Mouse (Mus musculus): ENCODE results near the gene Wdr62. TPM values are rescaled to one million over a fixed set of nuclear protein-coding genes. Genes with fewer than 3 reads are reported as not detected.
"Not testable (repeated sequence)": the region's sequence is repeated elsewhere in the genome, so short reads cannot be mapped to it uniquely, and the experiment has no call there.

Wdr62 gene
- polyA plus RNA-seq, 1 experiment from 2014 or later: 7.5 TPM

GRCm38 (mm10) chr7:30206364-30206763, 73.9 kb downstream of the Wdr62 start:
- not testable (repeated sequence) for H3K27me3 ChIP-seq (ENCODE audit: control insufficient read depth, insufficient read depth, low read depth, low read length); ATAC-seq (ENCODE audit: low read depth); H3K9ac ChIP-seq (ENCODE audit: low read depth, low read length); H3K36me3 ChIP-seq (ENCODE audit: control insufficient read depth, insufficient read depth); H3K4me2 ChIP-seq (ENCODE audit: low read depth, low read length); H3K4me1 ChIP-seq (ENCODE audit: control insufficient read depth, low read depth, low read length); H3K9me3 ChIP-seq (replicated peaks; ENCODE audit: control insufficient read depth, low read length); H3K27ac ChIP-seq (ENCODE audit: low read length); H3K4me3 ChIP-seq (ENCODE audit: low read depth, low read length)
- 38% methylated on average over 5 of the region's 5 CpGs for WGBS (ENCODE audit: insufficient replicate concordance)

DNA sequence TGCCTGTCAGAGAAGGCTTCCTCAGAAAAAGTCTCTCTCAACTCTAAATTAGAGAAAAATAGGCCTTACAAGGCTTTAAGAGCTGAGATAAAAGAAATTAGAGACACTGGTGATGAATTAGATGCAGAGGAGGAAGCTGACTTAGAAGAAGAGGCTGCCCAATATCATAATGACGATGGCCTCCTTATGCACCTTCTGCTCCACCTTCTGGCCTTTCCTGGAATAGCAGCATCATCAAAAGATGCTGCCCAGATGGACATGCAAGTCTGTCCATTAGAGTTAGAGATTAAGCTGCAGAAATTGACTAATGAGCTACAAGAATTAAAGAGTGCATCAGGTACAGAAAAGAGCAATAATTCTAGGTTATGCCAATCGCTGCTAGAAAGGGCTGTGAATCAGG, 74.8 kb downstream of the Wdr62 start:
- 3% methylated on average over 2 of the region's 2 CpGs for WGBS (ENCODE audit: insufficient replicate concordance)
- Histone ChIP-seq H3K9ac (ENCODE audit: low read depth, low read length) (no peak overlapping the region), H3K27ac (ENCODE audit: low read length) (no peak overlapping the region), H3K27me3 (ENCODE audit: control insufficient read depth, insufficient read depth, low read depth, low read length) (no peaks in the 10 kb centered on the region), H3K4me2 (ENCODE audit: low read depth, low read length) (no peak overlapping the region), H3K4me3 (ENCODE audit: low read depth, low read length) (no peak overlapping the region), H3K4me1 (ENCODE audit: control insufficient read depth, low read depth, low read length) (no peaks in the 10 kb centered on the region), H3K36me3 (ENCODE audit: control insufficient read depth, insufficient read depth) (no peaks in the 10 kb centered on the region), H3K9me3 (replicated peaks; ENCODE audit: control insufficient read depth, low read length) (no peaks in the 10 kb centered on the region)
- no peak for ATAC-seq (ENCODE audit: low read depth)

- H3K9ac ChIP-seq (ENCODE audit: low read depth, low read length): no peak overlapping the region
- no peaks in the 10 kb centered on the region for H3K9me3 ChIP-seq (replicated peaks; ENCODE audit: control insufficient read depth, low read length)
- H3K4me3 ChIP-seq (ENCODE audit: low read depth, low read length): no peak overlapping the region
- no peak overlapping the region for H3K4me2 ChIP-seq (ENCODE audit: low read depth, low read length)
- no peaks in the 10 kb centered on the region for H3K36me3 ChIP-seq (ENCODE audit: control insufficient read depth, insufficient read depth)
- ATAC-seq (ENCODE audit: low read depth): no peak
- H3K27ac ChIP-seq (ENCODE audit: low read length): no peak overlapping the region
- 33% methylated on average over 8 of the region's 8 CpGs for WGBS (ENCODE audit: insufficient replicate concordance)
- no peaks in the 10 kb centered on the region for H3K4me1 ChIP-seq (ENCODE audit: control insufficient read depth, low read depth, low read length)
- H3K27me3 ChIP-seq (ENCODE audit: control insufficient read depth, insufficient read depth, low read depth, low read length): no peaks in the 10 kb centered on the region
Observed at GRCm38 (mm10) chr7:30204380-30204779, 75.8 kb downstream of the Wdr62 start.

DNA sequence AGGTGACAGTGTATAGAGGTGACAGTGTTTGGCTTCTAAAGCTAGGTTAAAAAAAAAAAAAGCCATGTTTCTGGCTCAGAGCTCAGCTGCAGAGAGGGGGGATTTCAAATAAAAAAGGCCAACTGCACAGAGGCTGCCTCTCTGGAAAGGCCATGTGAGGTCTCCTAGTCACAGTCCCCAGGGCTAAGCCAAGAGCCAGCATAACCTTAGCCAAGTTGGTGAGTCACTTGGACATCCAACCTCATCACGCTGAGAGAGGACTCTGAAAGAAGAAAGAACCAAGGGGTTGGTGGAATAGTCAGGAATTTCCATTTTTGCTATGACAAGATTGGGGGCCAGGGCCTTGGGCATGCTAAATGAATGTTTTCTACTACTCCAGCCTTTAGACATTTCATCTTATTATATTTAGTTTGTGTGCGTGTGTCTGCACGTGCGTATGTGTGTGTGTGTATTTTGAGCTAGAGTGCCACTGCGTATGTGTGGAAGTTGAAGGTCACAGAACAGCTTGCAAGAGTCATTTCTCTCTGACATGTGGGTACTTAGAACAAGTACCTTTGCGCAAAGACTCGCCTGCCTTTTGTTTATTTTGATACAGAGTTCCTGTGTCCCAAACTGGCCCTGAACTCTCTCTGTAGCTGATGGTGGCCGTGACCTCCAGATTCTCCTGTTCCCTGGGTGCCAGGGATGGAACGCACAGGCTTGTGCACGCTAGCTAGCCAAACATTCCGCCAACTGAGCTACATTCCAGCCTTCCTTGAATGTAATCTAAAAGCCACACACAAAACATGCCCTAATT, 77.1 kb downstream of the Wdr62 start:
- H3K27me3 ChIP-seq (ENCODE audit: control insufficient read depth, insufficient read depth, low read depth, low read length): no peaks in the 10 kb centered on the region
- no peaks in the 10 kb centered on the region for H3K9me3 ChIP-seq (replicated peaks; ENCODE audit: control insufficient read depth, low read length)
- no peak for ATAC-seq (ENCODE audit: low read depth)
- H3K27ac ChIP-seq (ENCODE audit: low read length): no peak overlapping the region
- H3K4me2 ChIP-seq (ENCODE audit: low read depth, low read length): no peak overlapping the region
- H3K4me1 ChIP-seq (ENCODE audit: control insufficient read depth, low read depth, low read length): peaks cover 4% of the 10 kb centered on the region; the same call in 1 of the 2 replicates
- H3K4me3 ChIP-seq (ENCODE audit: low read depth, low read length): no peak overlapping the region
- no peaks in the 10 kb centered on the region for H3K36me3 ChIP-seq (ENCODE audit: control insufficient read depth, insufficient read depth)
- WGBS (ENCODE audit: insufficient replicate concordance): 65% methylated on average over 11 of the region's 11 CpGs
- no peak overlapping the region for H3K9ac ChIP-seq (ENCODE audit: low read depth, low read length)

- not testable (repeated sequence) for H3K4me3 ChIP-seq (ENCODE audit: low read depth, low read length); H3K9me3 ChIP-seq (replicated peaks; ENCODE audit: control insufficient read depth, low read length); H3K27me3 ChIP-seq (ENCODE audit: control insufficient read depth, insufficient read depth, low read depth, low read length); H3K4me1 ChIP-seq (ENCODE audit: control insufficient read depth, low read depth, low read length); H3K27ac ChIP-seq (ENCODE audit: low read length); ATAC-seq (ENCODE audit: low read depth); H3K36me3 ChIP-seq (ENCODE audit: control insufficient read depth, insufficient read depth); H3K9ac ChIP-seq (ENCODE audit: low read depth, low read length); H3K4me2 ChIP-seq (ENCODE audit: low read depth, low read length)
- WGBS (ENCODE audit: insufficient replicate concordance): 81% methylated on average over 5 of the region's 5 CpGs
Observed at GRCm38 (mm10) chr7:30200661-30201060, 79.6 kb downstream of the Wdr62 start.

DNA sequence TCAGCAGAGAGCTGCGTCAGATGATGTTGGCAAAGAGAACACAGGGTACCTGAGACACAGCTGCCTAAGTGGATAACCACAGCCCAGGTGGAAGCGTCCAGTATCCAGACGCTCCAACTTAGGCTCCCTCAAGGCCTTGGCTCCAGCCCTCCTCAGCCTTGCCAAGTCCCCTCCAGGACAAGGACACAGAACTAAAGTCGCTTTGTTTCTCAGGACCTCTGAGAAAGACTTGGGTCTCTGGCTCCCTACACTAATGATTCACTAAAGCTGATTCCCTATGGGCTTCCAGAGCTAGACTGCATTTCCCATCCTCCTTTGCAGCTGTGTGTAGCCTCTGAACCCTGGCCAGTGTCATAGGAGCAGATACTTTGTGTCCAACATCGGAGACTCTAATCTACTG, 80.0 kb downstream of the Wdr62 start:
- Histone ChIP-seq H3K27ac (ENCODE audit: low read length) (no peak overlapping the region), H3K4me1 (ENCODE audit: control insufficient read depth, low read depth, low read length) (peaks cover 13% of the 10 kb centered on the region), H3K9ac (ENCODE audit: low read depth, low read length) (no peak overlapping the region), H3K36me3 (ENCODE audit: control insufficient read depth, insufficient read depth) (no peaks in the 10 kb centered on the region), H3K4me3 (ENCODE audit: low read depth, low read length) (no peak overlapping the region), H3K9me3 (replicated peaks; ENCODE audit: control insufficient read depth, low read length) (no peaks in the 10 kb centered on the region), H3K27me3 (ENCODE audit: control insufficient read depth, insufficient read depth, low read depth, low read length) (no peaks in the 10 kb centered on the region), H3K4me2 (ENCODE audit: low read depth, low read length) (no peak overlapping the region)
- no peak for ATAC-seq (ENCODE audit: low read depth)
- WGBS (ENCODE audit: insufficient replicate concordance): 69% methylated on average over 5 of the region's 5 CpGs

DNA sequence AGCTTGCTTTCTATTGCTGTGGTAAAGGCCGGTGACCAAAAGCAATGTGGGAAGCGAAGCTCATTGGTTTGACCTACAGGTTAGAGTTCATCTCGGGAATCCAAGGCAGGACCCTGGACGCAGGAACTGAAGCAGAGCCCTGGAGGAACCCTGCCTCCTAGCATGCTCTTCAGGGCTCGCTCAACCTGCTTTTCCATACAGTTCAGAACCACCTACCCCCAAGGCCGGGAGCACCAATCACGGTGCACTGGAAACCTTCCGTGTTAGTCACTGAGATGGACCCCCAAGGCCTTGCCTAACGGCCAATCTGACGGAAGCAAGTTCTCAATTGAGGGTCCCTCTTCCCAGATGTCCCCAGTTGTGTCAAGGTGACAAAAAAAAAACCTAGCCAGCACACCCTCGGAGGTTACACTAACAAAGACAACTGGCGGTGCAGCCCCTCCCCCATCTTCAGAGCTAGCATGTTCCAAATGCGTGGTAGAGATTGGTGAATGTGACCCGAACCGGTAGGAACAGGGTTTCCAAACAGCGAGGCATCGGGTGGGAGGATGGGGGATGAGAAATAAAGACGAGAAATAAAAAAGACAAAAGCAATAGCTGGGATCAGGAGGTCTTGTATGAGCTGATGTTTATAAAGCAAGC, 80.6 kb downstream of the Wdr62 start:
- 64% methylated on average over 18 of the region's 18 CpGs for WGBS (ENCODE audit: insufficient replicate concordance)
- no peak for ATAC-seq (ENCODE audit: low read depth)
- H3K9me3 ChIP-seq (replicated peaks; ENCODE audit: control insufficient read depth, low read length): no peaks in the 10 kb centered on the region
- H3K27me3 ChIP-seq (ENCODE audit: control insufficient read depth, insufficient read depth, low read depth, low read length): no peaks in the 10 kb centered on the region
- no peaks in the 10 kb centered on the region for H3K36me3 ChIP-seq (ENCODE audit: control insufficient read depth, insufficient read depth)
- H3K27ac ChIP-seq (ENCODE audit: low read length): no peak overlapping the region
- peaks cover 15% of the 10 kb centered on the region for H3K4me1 ChIP-seq (ENCODE audit: control insufficient read depth, low read depth, low read length)
- no peak overlapping the region for H3K4me2 ChIP-seq (ENCODE audit: low read depth, low read length)
- H3K9ac ChIP-seq (ENCODE audit: low read depth, low read length): no peak overlapping the region
- no peak overlapping the region for H3K4me3 ChIP-seq (ENCODE audit: low read depth, low read length)

DNA sequence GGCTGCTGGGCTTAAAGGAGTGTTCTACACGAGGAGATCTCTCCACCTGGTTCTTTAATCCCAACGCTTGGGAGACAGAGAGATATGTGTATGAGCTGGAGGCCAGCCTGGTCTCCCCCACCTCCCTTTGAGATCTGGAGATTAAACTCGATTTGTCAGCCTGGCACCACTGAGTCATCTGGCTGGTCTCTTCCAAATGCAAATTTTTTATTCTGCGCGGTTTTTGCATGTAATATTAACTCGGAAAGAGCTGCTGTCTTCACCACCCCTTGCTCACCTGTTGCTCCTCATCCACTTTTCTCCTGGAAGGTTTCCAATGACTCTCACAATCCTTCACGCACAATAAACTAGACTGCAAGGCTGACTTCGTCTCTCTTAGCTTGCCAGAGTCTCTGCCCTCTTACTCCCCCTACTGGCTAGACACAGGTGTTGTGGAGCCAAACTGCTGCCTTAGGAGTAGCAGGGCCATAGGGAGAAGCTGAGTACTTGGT, 81.7 kb downstream of the Wdr62 start, which contains the start of gene Capns1:
TSS of gene Capns1 (minus strand) at position 331 of the 491 bp plus-strand sequence.
- no peak within 1 kb of the TSS for H3K4me2 ChIP-seq (ENCODE audit: low read depth, low read length)
- peaks cover 18% of the 10 kb centered on the region for H3K4me1 ChIP-seq (ENCODE audit: control insufficient read depth, low read depth, low read length)
- ATAC-seq (ENCODE audit: low read depth): no peak
- no peak within 1 kb of the TSS for H3K4me3 ChIP-seq (ENCODE audit: low read depth, low read length)
- no peaks in the 10 kb centered on the region for H3K9me3 ChIP-seq (replicated peaks; ENCODE audit: control insufficient read depth, low read length)
- no peaks in the 10 kb centered on the region for H3K36me3 ChIP-seq (ENCODE audit: control insufficient read depth, insufficient read depth)
- no peak within 1 kb of the TSS for H3K27ac ChIP-seq (ENCODE audit: low read length)
- no peaks in the 10 kb centered on the region for H3K27me3 ChIP-seq (ENCODE audit: control insufficient read depth, insufficient read depth, low read depth, low read length)
- no peak within 1 kb of the TSS for H3K9ac ChIP-seq (ENCODE audit: low read depth, low read length)
- WGBS (ENCODE audit: insufficient replicate concordance): 6% methylated on average over 8 of the region's 8 CpGs

DNA sequence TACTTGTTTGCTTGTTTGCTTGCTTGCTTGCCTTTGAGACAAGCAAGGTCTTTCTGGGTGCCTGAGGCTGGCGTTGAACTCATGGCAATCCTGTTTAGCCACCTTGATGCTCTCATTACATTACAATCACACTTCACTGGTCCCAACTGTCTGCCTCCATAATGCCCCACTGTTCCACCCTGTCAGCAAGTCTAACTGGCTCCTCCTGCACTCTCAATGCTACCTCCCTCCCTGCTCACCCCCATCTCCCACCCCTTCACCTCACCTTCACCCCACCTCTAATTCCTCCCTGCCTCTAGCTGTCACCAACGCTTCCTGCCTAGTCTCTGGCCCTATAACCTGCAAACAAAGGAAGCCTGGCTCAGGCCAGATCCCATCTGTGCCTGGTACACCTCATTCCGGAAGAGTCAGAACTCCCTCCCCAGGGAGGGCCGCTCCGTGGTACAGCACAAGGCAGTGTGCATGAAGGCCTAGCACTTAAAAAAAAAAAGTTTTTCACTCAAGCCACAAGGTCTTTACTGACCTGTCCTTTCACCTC, 82.6 kb downstream of the Wdr62 start:
- no peak for ATAC-seq (ENCODE audit: low read depth)
- Histone ChIP-seq H3K4me3 (ENCODE audit: low read depth, low read length) (no peak overlapping the region), H3K9ac (ENCODE audit: low read depth, low read length) (no peak overlapping the region), H3K4me2 (ENCODE audit: low read depth, low read length) (no peak overlapping the region), H3K27me3 (ENCODE audit: control insufficient read depth, insufficient read depth, low read depth, low read length) (no peaks in the 10 kb centered on the region), H3K9me3 (replicated peaks; ENCODE audit: control insufficient read depth, low read length) (no peaks in the 10 kb centered on the region), H3K36me3 (ENCODE audit: control insufficient read depth, insufficient read depth) (no peaks in the 10 kb centered on the region), H3K4me1 (ENCODE audit: control insufficient read depth, low read depth, low read length) (peaks cover 26% of the 10 kb centered on the region), H3K27ac (ENCODE audit: low read length) (no peak overlapping the region)
- WGBS (ENCODE audit: insufficient replicate concordance): 52% methylated on average over 5 of the region's 5 CpGs
